Mouse (Mus musculus) C2C12 (cell line): ENCODE data around the gene Gins2.

Experiments used
- CEBPB ChIP-seq: IDR thresholded peaks from one replicate; pipeline ENCODE4 v1.6.1; 2011; ENCODE audit warnings: low read depth, mild to moderate bottlenecking, control low read depth, moderate library complexity
- CTCF ChIP-seq: IDR thresholded peaks from one replicate; pipeline ENCODE4 v1.5.1; 2011; ENCODE audit not compliant: control insufficient read depth, insufficient read depth, insufficient read length
- MAX ChIP-seq: IDR thresholded peaks from one replicate; pipeline ENCODE4 v1.6.1; 2011; ENCODE audit warnings: mild to moderate bottlenecking, control low read depth
- USF1 ChIP-seq: IDR thresholded peaks from one replicate; pipeline ENCODE4 v1.6.1; 2011; ENCODE audit warnings: low read depth, mild to moderate bottlenecking, control low read depth, moderate library complexity

DNA sequence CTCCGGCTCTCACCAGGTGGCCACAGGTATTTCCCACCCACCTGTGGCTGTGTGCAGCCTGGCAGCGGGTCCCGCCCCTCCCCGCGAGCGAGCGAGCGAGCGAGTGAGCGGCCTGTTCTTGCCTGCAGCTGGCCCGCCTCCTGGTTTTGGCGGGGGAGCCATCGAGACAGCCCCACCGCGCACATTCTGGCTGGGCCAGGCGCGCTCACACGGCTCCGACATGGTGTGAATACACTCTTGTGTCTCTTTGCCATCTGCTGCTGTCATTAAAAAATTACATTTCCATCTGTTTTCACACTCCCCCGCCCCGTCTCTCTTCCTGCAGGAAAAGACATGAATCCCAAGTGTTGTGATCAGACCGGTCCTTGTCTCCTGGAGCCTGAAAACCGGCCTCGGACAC lies 9.5 kb upstream of the Gins2 start:
- TF ChIP-seq CTCF (no peak), USF1 (no peak), MAX (no peak), CEBPB (no peak)
